Mouse (Mus musculus) cerebellum, adult 8-10 months (tissue): ENCODE data around the gene Mpp3.
A peak's percentile ranks its signal among the peaks of the same experiment; 100 is the strongest.

Experiments used
- DNase-seq: peaks from one replicate; pipeline ENCODE4 v3.0.0; 2022

Mpp3 gene

GRCm38 (mm10) chr11:102037789-102038188 is 9.5 kb upstream of the Mpp3 start:
- peak; percentile 40 for DNase-seq

GRCm38 (mm10) chr11:102036336-102036735 is 8.1 kb upstream of the Mpp3 start:
- DNase-seq: no peak

GRCm38 (mm10) chr11:102035456-102035960 is 7.2 kb upstream of the Mpp3 start:
- DNase-seq: no peak

GRCm38 (mm10) chr11:102034887-102035286 is 6.6 kb upstream of the Mpp3 start:
- DNase-seq: peak; percentile 86

- DNase-seq: no peak
Observed at GRCm38 (mm10) chr11:102033055-102033591, 4.9 kb upstream of the Mpp3 start.

GRCm38 (mm10) chr11:102031149-102031548 is 2.9 kb upstream of the Mpp3 start:
- DNase-seq: peak; percentile 99

GRCm38 (mm10) chr11:102029966-102030365 is 1.7 kb upstream of the Mpp3 start:
- DNase-seq: no peak

GRCm38 (mm10) chr11:102029304-102029703 is 1.0 kb upstream of the Mpp3 start:
- DNase-seq: peak; percentile 24

GRCm38 (mm10) chr11:102027361-102028017 is 772 bp downstream of the Mpp3 start:
- DNase-seq: peak; percentile 57

GRCm38 (mm10) chr11:102026694-102027360 is 1.4 kb downstream of the Mpp3 start:
- peak; percentile 84 for DNase-seq

- peak; percentile 59 for DNase-seq
Observed at GRCm38 (mm10) chr11:102025991-102026660, 2.1 kb downstream of the Mpp3 start.

- peak; percentile 51 for DNase-seq
Observed at GRCm38 (mm10) chr11:102025354-102025753, 2.9 kb downstream of the Mpp3 start.

- DNase-seq: no peak
Observed at GRCm38 (mm10) chr11:102024875-102025274, 3.4 kb downstream of the Mpp3 start.

GRCm38 (mm10) chr11:102024084-102024758 is 4.0 kb downstream of the Mpp3 start:
- peak; percentile 82 for DNase-seq

GRCm38 (mm10) chr11:102023406-102023805 is 4.9 kb downstream of the Mpp3 start:
- DNase-seq: no peak

- peak; percentile 37 for DNase-seq
Observed at GRCm38 (mm10) chr11:102021196-102021595, 7.1 kb downstream of the Mpp3 start.

GRCm38 (mm10) chr11:102019736-102020135 is 8.5 kb downstream of the Mpp3 start:
- no peak for DNase-seq

GRCm38 (mm10) chr11:102016136-102016535 is 12.1 kb downstream of the Mpp3 start:
- peak; percentile 51 for DNase-seq

- no peak for DNase-seq
Observed at GRCm38 (mm10) chr11:102015472-102015871, 12.8 kb downstream of the Mpp3 start.

- DNase-seq: no peak
Observed at GRCm38 (mm10) chr11:102013201-102013600, 15.1 kb downstream of the Mpp3 start.

GRCm38 (mm10) chr11:102011510-102011909 is 16.8 kb downstream of the Mpp3 start:
- DNase-seq: no peak

GRCm38 (mm10) chr11:102010140-102010539 is 18.1 kb downstream of the Mpp3 start:
- DNase-seq: peak; percentile 72
